Mouse (Mus musculus) neural tube, embryonic 14.5 days (tissue): ENCODE measurements around the gene Galr3. TPM values are rescaled to one million over a fixed set of nuclear protein-coding genes. Genes with fewer than 3 reads are reported as not detected.

Experiments used
- ATAC-seq: fragments of 200-750 bp; cut with Nextera tagmentation; 2 replicates; pipeline ENCODE4 v1.8.0; 2017; ENCODE audit warnings: low read depth, mild to moderate bottlenecking, moderate TSS enrichment, moderate library complexity
- H3K27ac ChIP-seq: fragments of 300-500 bp; sonication (generic); 2 replicates; pipeline ENCODE4 v1.5.1; 2014; ENCODE audit warnings: low read depth, mild to moderate bottlenecking, control low read depth, low read length, moderate library complexity, mixed read lengths
- H3K27me3 ChIP-seq: fragments of 300-500 bp; sonication (generic); 2 replicates; pipeline ENCODE4 v1.6.1; 2014; ENCODE audit warnings: low read length; ENCODE audit not compliant: control insufficient read depth, insufficient read depth
- H3K36me3 ChIP-seq: fragments of 300-500 bp; sonication (generic); 2 replicates; pipeline ENCODE4 v1.6.1; 2014; ENCODE audit warnings: low read length, mixed read lengths; ENCODE audit not compliant: control insufficient read depth, insufficient read depth
- H3K4me1 ChIP-seq: fragments of 300-500 bp; sonication (generic); 2 replicates; pipeline ENCODE4 v1.6.1; 2014; ENCODE audit warnings: low read length; ENCODE audit not compliant: control insufficient read depth, insufficient read depth
- H3K4me2 ChIP-seq: fragments of 300-500 bp; sonication (generic); 2 replicates; pipeline ENCODE4 v1.6.1; 2014; ENCODE audit warnings: mild to moderate bottlenecking, low read depth, low read length, control low read depth
- H3K4me3 ChIP-seq: fragments of 300-500 bp; sonication (generic); 2 replicates; pipeline ENCODE4 v1.5.1; 2014; ENCODE audit warnings: low read depth, low read length, control low read depth, mixed read lengths
- H3K9ac ChIP-seq: fragments of 300-500 bp; sonication (generic); replicated peaks from 2 replicates; pipeline ENCODE4 v1.6.1; 2014; ENCODE audit warnings: low read depth, mild to moderate bottlenecking, control low read depth, low read length, mixed read lengths
- H3K9me3 ChIP-seq: fragments of 300-500 bp; sonication (generic); 2 replicates; pipeline ENCODE4 v1.6.1; 2016; ENCODE audit warnings: low read length; ENCODE audit not compliant: control insufficient read depth
- WGBS: fragments of 180-500 bp; shearing (Covaris S2); extraction: QIAGEN DNeasy Blood & Tissue Kit; methylation state at CpG from one replicate; pipeline ENCODE4 v1.1.7; 2014; 5-methylcytosine and 5-hydroxymethylcytosine counted together
- polyA plus RNA-seq: library from polyadenylated mRNA; unstranded; fragments of >200 nt; fragmentation: Nextera tagmentation; extraction: Ambion mirVana; gene quantifications from 2 replicates; pipeline ENCODE4 v1.2.1, GENCODE M21; 2014

The Galr3 gene
- polyA plus RNA-seq, 1 experiment from 2014 or later: not detected

DNA sequence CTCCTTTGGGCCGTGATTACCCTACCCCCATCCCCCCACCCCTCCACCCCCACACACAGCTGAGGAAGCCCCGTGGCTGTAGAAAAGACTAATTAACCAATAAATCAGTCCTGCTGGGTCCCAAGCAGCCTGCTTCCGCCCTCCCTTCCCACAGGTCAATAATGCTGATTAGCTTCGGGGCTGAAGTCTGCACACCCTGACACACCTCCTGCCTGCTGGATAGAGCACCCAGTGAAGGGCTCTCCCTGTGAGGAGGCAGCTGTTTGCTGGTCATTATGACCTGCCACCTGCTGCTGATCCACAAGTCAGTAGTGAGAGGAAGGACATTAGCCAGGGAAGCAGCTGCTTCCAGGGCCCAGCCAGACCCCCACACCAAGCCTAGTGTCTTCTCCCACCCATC, 3.2 kb downstream of the Galr3 start:
- 0 out of 2 replicates have a peak, but pooled peaks cover 6% of the 10 kb centered on the region for H3K4me1 ChIP-seq
- WGBS: 3% methylated on average over 4 of the region's 4 CpGs
- peak overlapping the region; percentile 4; the same call in 1 of the 2 replicates for H3K9ac ChIP-seq
- no peaks in the 10 kb centered on the region for H3K9me3 ChIP-seq
- no peak overlapping the region for H3K4me2 ChIP-seq
- peak; percentile 61 for ATAC-seq
- no peak overlapping the region for H3K27ac ChIP-seq
- H3K4me3 ChIP-seq: no peak overlapping the region
- H3K27me3 ChIP-seq: peaks cover 27% of the 10 kb centered on the region
- no peaks in the 10 kb centered on the region for H3K36me3 ChIP-seq

DNA sequence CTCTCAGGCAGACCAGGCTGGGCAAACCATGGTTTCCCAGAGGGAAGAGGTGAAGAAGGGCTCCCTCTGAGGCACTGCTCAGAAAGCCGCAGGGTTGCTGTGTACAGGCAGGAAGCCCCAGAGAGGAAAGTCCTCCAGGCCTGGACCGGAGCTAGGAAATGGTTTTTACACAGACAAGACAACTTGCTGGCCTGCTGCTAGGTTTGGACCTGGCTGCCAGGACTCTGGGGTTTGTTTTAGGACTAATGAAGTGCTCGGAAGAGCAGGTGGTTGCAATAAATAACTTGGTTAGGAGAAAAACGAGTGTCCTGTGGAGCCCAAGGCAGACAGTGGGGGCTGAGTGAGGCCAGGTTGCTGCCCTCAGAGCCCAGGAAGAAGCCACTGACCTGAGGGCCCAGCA, 6.5 kb downstream of the Galr3 start:
- 53% methylated on average over 4 of the region's 4 CpGs for WGBS
- peaks cover 6% of the 10 kb centered on the region for H3K27me3 ChIP-seq
- H3K36me3 ChIP-seq: 0 out of 2 replicates have a peak, but pooled peaks cover 4% of the 10 kb centered on the region
- no peak overlapping the region for H3K9ac ChIP-seq
- no peak overlapping the region for H3K4me2 ChIP-seq
- H3K9me3 ChIP-seq: no peaks in the 10 kb centered on the region
- no peak overlapping the region for H3K27ac ChIP-seq
- no peak for ATAC-seq
- H3K4me3 ChIP-seq: no peak overlapping the region
- 0 out of 2 replicates have a peak, but pooled peaks cover 1% of the 10 kb centered on the region for H3K4me1 ChIP-seq

DNA sequence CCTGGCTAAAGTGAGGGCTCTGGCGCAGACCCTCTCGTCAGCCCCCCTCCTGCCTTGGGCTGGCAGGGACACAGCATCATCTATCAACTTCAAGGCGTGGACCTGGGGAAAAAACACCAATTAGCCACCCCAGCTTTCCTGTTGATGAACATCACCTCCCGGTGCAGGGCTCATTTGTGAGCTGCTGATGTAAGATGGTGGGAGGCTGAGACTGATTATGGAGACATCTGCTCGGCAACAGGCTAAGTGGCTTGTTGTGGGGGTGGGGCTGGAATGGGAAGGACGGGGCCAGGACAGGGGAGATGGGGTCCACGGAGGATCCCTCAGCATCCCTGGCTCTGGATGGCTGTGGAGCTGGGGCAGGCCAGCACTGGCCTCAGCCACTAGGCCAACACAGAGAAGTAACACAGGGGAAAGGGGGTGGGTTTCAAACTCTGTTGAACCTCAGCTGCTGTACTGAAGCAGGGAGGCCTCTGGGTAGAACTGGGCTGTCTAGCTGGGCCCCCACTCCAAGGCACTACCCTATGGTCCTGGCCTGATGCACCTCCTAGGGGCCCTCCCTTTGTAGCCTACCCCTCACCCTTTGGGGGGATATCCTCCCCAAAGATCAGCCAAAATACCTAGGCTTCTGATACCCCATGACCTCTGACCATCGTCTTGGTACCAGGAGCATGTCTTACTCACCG, 8.6 kb downstream of the Galr3 start:
- Histone ChIP-seq H3K4me1 (no peaks in the 10 kb centered on the region), H3K27me3 (no peaks in the 10 kb centered on the region), H3K4me3 (no peak overlapping the region), H3K9ac (no peak overlapping the region), H3K36me3 (peaks cover 23% of the 10 kb centered on the region), H3K4me2 (no peak overlapping the region), H3K27ac (no peak overlapping the region), H3K9me3 (no peaks in the 10 kb centered on the region)
- no peak for ATAC-seq
- WGBS: 45% methylated on average over 8 of the region's 9 CpGs

DNA sequence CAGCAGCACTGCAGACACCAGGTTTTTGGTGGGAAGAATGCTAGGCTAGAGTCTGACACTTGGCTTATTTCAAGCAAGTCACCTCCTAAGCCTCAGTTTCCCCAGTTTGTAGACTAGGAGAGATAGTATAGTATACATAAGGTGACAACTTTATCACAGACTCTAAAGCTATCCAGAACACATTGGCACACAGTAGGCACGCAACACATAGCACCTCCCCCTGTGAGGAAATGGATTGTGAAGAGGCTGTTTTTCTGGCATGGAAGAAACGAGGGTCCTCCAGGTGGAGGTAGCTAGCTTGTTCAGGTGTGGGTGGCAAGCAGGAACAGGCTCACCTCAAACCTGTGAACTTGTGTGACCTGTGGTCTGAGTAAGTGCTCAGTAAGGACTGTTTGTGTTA, 9.3 kb downstream of the Galr3 start:
- Histone ChIP-seq H3K9me3 (no peaks in the 10 kb centered on the region), H3K36me3 (peaks cover 30% of the 10 kb centered on the region), H3K4me2 (no peak overlapping the region), H3K9ac (no peak overlapping the region), H3K4me3 (no peak overlapping the region), H3K4me1 (no peaks in the 10 kb centered on the region), H3K27me3 (no peaks in the 10 kb centered on the region), H3K27ac (no peak overlapping the region)
- WGBS: 93% methylated on average over 2 of the region's 2 CpGs
- no peak for ATAC-seq

- H3K36me3 ChIP-seq: peaks cover 37% of the 10 kb centered on the region
- WGBS: 66% methylated on average over 13 of the region's 13 CpGs
- no peak overlapping the region for H3K27ac ChIP-seq
- ATAC-seq: no peak
- H3K4me3 ChIP-seq: no peak overlapping the region
- no peaks in the 10 kb centered on the region for H3K9me3 ChIP-seq
- H3K4me1 ChIP-seq: no peaks in the 10 kb centered on the region
- H3K9ac ChIP-seq: no peak overlapping the region
- H3K27me3 ChIP-seq: no peaks in the 10 kb centered on the region
- H3K4me2 ChIP-seq: no peak overlapping the region
Observed at GRCm38 (mm10) chr15:79051461-79052360, 10.0 kb downstream of the Galr3 start.

DNA sequence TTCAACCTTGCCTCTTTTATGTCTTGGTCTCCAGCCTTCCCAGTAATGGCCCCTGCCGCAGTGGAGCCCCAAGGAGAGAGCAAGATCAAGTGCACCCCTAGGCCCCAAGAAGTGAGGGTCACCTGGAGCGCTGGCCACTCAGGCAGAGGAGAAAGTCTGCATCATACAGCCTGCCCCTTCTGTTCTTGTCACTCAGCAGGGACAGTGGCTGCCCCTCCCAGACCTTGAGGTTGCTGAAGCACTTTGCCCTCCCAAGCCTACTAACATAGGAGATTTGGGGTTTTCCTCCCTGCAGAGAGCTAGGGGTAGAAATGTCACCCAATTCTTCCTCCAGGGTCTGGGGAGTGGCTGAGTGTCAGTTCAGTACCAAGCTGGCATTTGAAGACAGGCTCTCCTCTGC, 10.7 kb downstream of the Galr3 start:
- 86% methylated on average over 2 of the region's 2 CpGs for WGBS
- ATAC-seq: no peak
- no peaks in the 10 kb centered on the region for H3K4me1 ChIP-seq
- no peak overlapping the region for H3K27ac ChIP-seq
- H3K4me3 ChIP-seq: no peak overlapping the region
- H3K36me3 ChIP-seq: peaks cover 38% of the 10 kb centered on the region
- no peaks in the 10 kb centered on the region for H3K9me3 ChIP-seq
- H3K4me2 ChIP-seq: no peak overlapping the region
- H3K9ac ChIP-seq: no peak overlapping the region
- no peaks in the 10 kb centered on the region for H3K27me3 ChIP-seq

DNA sequence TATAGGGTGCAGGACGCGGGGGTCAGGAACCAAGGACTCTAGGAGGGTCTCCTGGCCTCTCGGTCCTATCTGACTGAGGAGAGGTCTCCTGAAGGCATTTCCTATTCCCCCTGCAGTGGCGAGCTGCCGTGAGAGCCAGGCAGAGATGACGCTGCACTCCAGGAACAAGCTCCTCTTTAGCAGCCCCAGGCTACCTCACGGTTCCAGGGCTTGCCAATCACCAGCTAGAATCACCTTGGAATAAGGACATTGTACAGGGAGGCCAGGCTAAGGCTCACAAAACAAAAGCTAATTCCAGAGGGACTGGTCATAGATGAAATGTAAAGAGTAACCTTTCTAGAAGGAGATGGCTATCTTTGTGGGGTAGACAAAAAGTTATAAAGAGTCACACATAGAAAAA, 14.9 kb downstream of the Galr3 start:
- H3K27ac ChIP-seq: no peak overlapping the region
- H3K9me3 ChIP-seq: no peaks in the 10 kb centered on the region
- peaks cover 60% of the 10 kb centered on the region for H3K36me3 ChIP-seq
- 0 out of 2 replicates have a peak, but pooled peaks cover 5% of the 10 kb centered on the region for H3K4me1 ChIP-seq
- no peak overlapping the region for H3K4me2 ChIP-seq
- H3K27me3 ChIP-seq: no peaks in the 10 kb centered on the region
- H3K4me3 ChIP-seq: no peak overlapping the region
- no peak overlapping the region for H3K9ac ChIP-seq
- 94% methylated on average over 7 of the region's 7 CpGs for WGBS
- no peak for ATAC-seq

- peaks cover 12% of the 10 kb centered on the region; the same call in 1 of the 2 replicates for H3K4me1 ChIP-seq
- peaks cover 59% of the 10 kb centered on the region for H3K36me3 ChIP-seq
- no peaks in the 10 kb centered on the region for H3K9me3 ChIP-seq
- no peak overlapping the region for H3K4me3 ChIP-seq
- no peak overlapping the region for H3K27ac ChIP-seq
- 91% methylated on average over 6 of the region's 6 CpGs for WGBS
- ATAC-seq: no peak
- no peaks in the 10 kb centered on the region for H3K27me3 ChIP-seq
- no peak overlapping the region for H3K9ac ChIP-seq
- H3K4me2 ChIP-seq: no peak overlapping the region
Observed at GRCm38 (mm10) chr15:79057850-79058249, 16.2 kb downstream of the Galr3 start.
